21 mouse cellular contexts compared by ENCODE assay signal in genomic region chr7:92363386-92363785, GRCm38 (mm10).
"Had no signal": no experiment of that assay in that cellular context is flagged by ENCODE, and none has a peak within 500 bp of the region (broad histone marks: within the 10 kb centered on the region; RNA-seq: fewer than 3 reads in every experiment).

No protein-coding gene starts in this region.

- H3K4me1 ChIP-seq: lung, embryonic 15.5 days; megakaryocyte, embryonic 14.5 days; midbrain, embryonic 13.5 days; midbrain, embryonic 15.5 days; neural tube, embryonic 13.5 days; stomach, embryonic 15.5 days had no signal

- ATAC-seq: liver, postnatal 0 days; lung, postnatal 0 days; midbrain, embryonic 13.5 days; midbrain, embryonic 15.5 days had no signal

- H3K9me3 ChIP-seq: lung, embryonic 15.5 days; megakaryocyte, embryonic 14.5 days; midbrain, embryonic 13.5 days; midbrain, embryonic 15.5 days; neural tube, embryonic 13.5 days; neural tube, embryonic 15.5 days; stomach, embryonic 15.5 days had no signal

- DNase-seq: liver, postnatal 0 days; lung, adult 2 months; lung, postnatal 14 days; lung, postnatal 36 days; right cerebral cortex, adult 18-20 months; right cerebral cortex, postnatal 25 days; thymus, adult 2 months; thymus, postnatal 25 days; thymus, postnatal 4 days had no signal

- H3K27ac ChIP-seq: lung, embryonic 15.5 days; macrophage; midbrain, embryonic 13.5 days; midbrain, embryonic 15.5 days; neural tube, embryonic 13.5 days; neural tube, embryonic 15.5 days; stomach, embryonic 15.5 days; stomach, postnatal 0 days had no signal

- H3K4me2 ChIP-seq: lung, embryonic 15.5 days; midbrain, embryonic 11.5 days; midbrain, embryonic 13.5 days; midbrain, embryonic 15.5 days; neural tube, embryonic 13.5 days; neural tube, embryonic 15.5 days; stomach, embryonic 15.5 days had no signal

- H3K4me3 ChIP-seq: lung, embryonic 15.5 days; megakaryocyte, embryonic 14.5 days; midbrain, embryonic 13.5 days; midbrain, embryonic 15.5 days; myocyte; neural tube, embryonic 13.5 days; neural tube, embryonic 15.5 days; stomach, embryonic 15.5 days had no signal

- H3K27me3 ChIP-seq: lung, embryonic 15.5 days; megakaryocyte, embryonic 14.5 days; midbrain, embryonic 13.5 days; midbrain, embryonic 15.5 days; neural tube, embryonic 13.5 days; neural tube, embryonic 15.5 days; stomach, embryonic 15.5 days had no signal

- H3K36me3 ChIP-seq: lung, embryonic 15.5 days; midbrain, embryonic 13.5 days; midbrain, embryonic 15.5 days; neural tube, embryonic 13.5 days; neural tube, embryonic 15.5 days; stomach, embryonic 15.5 days had no signal

- H3K9ac ChIP-seq: liver, postnatal 0 days; lung, embryonic 15.5 days; midbrain, embryonic 13.5 days; midbrain, embryonic 15.5 days; neural tube, embryonic 13.5 days; neural tube, embryonic 15.5 days; stomach, embryonic 15.5 days had no signal
